Mouse (Mus musculus) inflammation-experienced regulatory T-cells, adult 6 months (primary cell): ENCODE measurements at regions not wholly inside any gene's neighbourhood (a gene's known extent, or its start where the extent isn't known, plus 50 kb on each side); places are given as distances from the start of the nearest gene placed in this dataset.

Experiments used
- ATAC-seq: one replicate; pipeline ENCODE4 v1.8.0; 2017

DNA sequence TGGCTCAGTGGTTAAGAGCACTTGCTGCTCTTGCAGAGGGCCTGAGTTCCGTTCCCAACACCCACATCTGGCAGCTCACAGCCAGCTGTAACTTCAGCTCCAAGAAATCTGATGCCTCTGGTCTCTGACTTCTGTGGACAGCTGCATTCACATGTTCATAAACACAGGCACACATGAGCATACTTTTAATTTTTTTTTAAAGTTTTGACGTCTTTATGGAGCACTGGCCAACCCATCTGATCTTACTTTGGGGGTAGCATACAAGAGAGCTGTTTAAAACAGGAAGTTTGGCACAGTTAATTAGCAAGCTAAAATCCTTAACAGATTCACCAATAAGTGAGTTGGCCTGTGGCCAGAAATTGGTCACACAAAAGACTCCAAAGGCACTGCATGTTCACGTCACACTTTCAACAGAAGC, 81.2 kb upstream of the Atl2 start:
- no peak for ATAC-seq

DNA sequence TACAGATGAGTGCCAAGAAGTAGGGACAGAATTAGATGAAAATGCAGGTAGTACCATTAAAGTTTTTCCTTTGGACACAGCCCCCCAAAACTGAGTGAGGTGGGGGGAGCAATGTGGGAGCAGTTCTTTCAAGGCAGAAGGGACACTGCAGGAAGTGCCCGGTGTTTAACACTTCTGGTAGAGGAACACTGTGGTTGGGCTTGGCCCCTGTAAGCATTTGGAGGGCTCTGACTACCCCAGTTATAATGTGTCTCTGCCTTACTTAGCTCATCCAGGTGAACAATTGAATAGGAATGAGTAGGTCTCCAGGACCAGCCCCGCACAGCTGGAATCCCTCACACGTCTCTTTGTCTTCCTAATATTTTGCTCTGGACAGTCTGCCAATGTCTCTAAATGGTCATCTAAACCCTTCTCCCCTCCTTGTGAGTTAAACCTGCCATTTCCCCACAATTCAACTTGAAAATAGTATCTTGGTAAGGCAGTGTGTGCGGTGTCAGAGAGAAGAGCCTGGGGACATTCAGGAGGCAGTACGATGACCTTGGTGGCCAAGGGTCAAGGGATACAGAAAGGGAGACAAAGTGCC, 80.7 kb upstream of the Atl2 start:
- ATAC-seq: no peak

DNA sequence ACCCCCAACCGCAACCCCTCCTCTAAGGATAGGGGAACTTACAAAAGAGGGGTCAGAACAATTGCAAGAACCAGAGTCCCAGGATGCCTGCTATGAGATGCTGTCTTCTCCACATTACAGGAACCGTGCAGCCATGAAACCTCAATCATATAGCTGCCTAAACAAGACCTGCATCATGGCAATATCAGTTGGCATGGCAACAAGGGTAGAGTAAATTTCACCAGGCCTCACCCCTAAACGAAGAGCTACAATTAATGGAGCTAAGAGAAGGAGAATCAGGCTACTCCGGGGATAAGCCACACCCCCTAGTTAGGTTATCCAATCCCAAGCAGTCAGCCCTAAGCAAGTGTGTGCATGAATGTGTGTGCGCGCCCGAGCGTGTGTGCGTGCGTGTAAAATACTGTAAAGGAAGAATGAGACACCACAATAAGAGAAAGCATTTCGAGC, 80.1 kb upstream of the Atl2 start:
- ATAC-seq: peak; percentile 79

DNA sequence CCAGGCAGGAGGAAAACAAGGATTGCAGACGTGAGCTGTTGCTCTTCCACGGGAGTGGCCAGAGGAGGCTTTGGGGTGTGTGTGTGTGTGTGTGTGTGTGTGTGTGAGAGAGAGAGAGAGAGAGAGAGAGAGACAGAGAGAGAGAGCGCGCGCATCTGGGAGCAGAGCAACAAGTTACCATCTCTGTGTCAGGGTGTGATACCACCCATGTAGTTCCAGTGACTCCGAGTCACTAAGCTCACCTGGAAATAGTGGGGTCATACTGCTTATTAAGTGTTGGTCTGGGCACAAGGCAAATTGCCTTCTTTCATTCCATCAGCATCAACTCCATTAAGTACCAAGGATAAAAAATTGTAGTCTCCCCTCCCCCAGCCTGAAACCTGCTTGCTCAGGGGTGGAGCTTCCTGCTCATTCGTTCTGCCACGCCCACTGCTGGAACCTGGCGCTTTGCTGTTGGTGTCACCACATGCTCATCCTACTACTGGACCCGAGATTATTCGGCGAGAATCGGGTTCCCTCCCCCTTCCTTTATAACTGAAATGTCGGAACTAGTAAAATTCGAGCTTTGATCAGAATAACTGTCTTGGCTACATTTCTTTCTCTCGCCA, 79.3 kb upstream of the Atl2 start:
- ATAC-seq: peak; percentile 66

DNA sequence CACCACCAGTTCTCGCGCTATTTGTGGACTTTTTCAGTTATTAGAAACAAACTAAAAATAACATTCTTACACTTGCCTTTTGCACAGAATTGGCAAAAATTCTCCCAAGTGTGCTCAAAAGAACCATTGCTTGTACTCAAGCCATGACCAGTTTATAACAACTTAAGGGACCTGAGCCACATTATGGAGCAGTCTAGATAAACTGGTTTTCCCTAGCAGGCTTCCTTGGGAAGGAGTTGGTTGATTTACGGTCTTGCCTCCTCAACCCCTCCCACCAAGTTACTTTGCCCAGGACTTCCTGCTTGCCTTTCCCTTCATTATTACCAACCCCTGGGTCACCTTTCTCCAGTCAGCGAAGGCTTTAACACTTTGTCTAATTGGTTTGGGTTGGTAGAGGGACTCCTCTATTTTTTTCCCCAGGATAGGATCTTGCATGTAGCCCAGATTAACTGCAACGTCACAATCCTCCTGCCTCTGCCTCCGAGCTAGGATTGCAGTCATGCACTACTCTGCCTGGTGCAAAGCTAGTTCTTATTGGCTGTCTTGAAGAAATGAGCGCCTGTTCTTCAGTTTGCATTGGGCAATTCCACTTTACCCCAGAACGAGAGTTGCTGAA, 75.9 kb upstream of the Atl2 start:
- no peak for ATAC-seq

DNA sequence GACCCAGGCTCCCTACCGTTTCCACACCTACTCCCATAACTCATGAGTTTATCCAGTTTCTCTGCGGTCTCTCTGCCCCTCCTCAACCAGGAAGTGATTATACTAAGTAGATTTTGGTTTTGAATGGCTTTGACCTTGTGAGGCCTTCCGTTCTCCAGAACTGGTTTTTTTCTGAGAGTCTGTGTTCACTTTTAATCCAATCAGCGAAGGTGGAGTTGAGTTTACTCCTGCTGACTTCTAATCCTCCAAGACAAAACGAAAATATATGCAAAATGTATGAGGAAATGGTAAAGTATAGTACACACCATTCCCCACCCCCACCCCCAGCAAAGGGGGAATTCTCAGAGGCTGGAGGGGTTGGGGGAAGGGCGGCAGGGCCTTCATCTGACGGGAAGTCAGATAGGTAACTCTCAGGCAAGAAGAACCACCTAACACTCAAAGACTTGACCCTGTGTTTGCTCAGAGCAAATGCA, 73.6 kb upstream of the Atl2 start:
- ATAC-seq: no peak

DNA sequence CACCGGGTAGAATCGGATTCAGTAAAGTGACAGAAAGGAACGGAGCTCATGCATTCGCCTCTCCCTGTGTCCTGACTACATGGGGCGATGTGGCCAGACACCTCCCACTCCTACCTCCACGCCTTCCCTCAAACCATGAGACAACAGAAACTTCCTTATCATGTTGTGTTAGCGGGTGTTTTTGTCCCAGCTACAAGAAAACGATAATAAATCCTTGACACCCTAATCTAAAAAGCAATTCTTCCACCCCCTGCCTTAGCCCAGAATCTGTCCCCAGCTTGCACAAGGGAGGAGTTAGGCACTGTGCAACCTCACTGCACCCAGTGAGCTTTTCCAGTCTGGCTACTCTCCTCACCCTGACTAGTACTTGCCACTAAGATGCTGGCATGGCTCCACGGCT, 72.9 kb upstream of the Atl2 start:
- no peak for ATAC-seq

DNA sequence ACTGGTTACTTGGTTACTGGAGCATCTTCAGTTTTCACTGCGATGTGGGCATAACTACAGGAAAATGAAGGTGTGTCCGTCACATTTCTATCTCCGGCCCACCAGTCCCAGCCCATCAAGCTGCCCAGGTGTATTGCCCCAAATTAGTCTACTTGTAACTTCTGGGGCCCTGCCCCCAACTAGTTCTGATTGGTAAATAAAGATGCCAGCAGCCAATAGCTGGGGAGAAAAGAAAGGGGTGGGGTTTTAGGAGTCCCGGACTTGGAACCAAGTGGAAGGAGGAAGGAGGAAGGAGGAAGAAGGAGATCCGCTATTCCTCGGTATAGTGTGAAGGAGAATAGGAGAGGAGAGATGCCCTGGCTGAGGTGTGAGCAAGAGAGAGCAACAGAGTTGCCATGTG, 71.1 kb upstream of the Atl2 start:
- no peak for ATAC-seq

DNA sequence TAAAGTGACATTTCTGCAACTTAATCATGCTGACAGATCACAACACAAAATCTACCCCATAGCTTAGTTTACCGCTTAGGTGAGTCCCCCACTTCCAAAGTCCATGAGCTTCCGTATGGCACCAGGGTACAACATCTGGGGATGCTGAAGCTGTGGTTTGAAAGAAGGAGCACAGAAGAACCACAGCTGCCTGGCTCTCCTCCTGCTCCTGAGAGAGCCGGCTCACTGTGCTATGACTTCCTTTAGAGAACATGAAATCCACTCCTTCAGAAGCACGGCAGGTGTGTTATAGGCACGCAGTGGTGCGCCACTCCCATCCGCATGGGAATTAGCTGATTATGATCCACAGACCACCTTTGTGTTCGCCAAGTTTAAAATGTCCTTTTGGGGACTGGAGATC, 69.7 kb upstream of the Atl2 start:
- ATAC-seq: no peak

DNA sequence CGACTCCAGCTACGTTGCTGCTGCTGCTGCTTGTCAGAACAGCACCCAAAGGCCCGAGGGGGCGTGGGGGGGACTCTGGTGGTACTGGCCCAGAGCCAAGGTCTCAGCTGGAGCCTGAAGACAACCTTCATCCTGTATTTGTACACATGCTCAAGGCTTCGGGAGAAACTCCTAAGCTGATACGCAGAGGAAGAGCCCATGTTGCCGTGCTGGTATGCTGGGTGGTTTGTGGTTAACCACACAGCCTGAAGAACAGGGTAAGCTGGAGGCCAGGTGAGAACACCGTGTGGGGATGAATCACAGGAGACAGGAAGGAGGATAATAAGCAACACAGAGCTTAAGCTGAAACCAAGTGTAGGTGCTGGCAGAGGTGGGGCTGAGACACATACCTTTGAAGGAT, 68.9 kb upstream of the Atl2 start:
- ATAC-seq: peak; percentile 84

DNA sequence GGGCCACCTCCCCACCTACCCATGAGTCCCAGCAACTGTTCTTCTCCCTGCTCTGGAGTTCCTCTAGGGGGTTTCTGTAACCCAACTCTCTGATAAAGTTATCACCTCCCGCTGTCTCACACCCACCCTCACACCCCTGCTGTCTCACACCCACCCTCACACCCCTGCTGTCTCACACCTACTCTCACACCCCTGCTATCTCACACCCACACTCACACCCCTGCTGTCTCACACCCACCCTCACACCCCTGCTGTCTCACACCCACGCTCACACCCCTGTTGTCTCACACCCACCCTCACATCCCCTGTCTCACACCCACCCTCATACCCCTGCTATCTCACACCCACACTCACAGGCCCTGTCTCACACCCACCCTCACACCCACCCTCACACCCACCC, 67.4 kb upstream of the Atl2 start:
- no peak for ATAC-seq

DNA sequence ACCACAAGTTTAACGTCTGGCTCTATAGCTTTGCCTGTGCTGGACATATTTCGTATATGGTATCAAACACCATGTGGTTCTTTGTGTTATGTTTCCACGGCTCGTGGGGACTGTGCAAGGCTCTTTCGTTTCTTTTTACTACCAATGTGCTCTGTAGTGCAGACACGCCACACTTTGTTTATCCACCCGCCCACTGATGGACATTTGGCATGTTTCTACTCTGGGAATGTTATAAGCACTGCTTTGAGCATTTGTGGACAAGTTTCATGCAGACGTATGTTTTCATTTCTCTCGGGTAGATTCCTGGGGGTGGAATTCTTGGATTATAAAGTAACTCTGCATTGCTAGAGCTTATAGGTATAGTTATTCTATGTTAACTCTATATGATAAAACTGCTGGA, 65.5 kb upstream of the Atl2 start:
- no peak for ATAC-seq

DNA sequence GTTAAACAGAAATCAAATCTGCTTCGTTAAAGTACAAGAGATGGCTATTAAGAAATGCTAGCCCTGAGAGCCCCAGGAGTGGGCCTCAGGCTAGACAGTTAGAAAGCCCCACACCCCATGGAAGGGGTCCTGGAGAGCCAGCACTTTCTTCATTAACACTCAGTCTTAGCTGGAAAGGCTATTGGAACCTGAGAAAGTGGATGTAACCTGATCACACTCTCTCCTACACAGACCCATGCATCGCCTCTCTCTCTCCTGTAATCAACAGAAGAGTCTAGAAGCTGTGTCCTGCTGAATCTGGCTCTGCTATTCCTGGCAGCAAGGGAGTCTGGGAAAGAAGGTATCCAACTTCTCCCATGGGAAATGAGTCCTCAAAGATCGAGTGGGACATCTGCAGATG, 64.8 kb upstream of the Atl2 start:
- no peak for ATAC-seq

DNA sequence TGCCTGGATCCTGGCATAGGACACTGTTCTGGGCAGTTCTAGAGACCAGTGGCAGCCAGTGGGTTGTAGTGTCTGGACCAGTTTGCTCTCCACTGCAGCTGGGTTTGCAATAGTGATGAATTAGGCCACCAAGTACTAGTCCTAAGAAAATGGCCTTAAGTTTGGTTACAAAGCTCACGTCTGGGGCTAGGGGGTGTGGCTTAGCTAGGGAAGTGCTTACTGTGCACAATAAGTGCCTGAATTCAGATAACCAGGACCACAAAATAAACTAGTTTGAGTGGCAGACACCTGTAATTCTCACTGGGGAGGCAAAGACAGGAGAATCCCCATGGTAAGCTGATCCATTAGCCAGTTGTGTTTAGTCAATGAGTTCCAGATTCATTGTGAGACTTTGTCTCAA, 59.3 kb upstream of the Atl2 start:
- ATAC-seq: no peak

DNA sequence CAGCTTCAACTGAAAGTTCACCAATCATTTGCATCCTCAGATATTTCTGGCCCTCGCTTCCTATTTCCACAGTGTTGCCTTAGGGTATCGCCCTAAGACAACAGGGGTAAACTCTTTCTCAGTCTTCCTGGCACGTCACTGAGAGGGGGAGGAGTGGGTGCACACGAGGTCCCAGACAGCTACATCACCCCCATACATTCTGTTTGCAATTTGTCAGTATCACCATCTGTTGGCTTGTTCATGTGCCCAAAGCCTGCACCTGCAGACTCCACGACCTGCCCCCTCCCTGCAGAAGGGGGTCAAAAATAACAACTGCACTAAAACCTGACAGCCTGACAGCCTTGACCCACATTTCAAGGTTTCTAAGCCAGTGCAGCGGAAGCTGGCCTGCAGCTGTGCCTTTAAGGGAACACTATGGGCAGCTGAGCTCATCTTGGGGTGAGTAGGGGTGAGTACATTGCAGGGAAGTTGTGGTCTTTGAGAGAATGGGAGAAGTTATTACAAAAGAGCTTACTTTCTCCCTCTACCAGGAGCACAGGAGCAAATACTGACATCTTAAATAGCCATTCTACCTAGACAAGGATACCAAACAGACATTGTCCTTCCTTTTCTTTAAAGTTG, 58.8 kb upstream of the Atl2 start:
- ATAC-seq: no peak

DNA sequence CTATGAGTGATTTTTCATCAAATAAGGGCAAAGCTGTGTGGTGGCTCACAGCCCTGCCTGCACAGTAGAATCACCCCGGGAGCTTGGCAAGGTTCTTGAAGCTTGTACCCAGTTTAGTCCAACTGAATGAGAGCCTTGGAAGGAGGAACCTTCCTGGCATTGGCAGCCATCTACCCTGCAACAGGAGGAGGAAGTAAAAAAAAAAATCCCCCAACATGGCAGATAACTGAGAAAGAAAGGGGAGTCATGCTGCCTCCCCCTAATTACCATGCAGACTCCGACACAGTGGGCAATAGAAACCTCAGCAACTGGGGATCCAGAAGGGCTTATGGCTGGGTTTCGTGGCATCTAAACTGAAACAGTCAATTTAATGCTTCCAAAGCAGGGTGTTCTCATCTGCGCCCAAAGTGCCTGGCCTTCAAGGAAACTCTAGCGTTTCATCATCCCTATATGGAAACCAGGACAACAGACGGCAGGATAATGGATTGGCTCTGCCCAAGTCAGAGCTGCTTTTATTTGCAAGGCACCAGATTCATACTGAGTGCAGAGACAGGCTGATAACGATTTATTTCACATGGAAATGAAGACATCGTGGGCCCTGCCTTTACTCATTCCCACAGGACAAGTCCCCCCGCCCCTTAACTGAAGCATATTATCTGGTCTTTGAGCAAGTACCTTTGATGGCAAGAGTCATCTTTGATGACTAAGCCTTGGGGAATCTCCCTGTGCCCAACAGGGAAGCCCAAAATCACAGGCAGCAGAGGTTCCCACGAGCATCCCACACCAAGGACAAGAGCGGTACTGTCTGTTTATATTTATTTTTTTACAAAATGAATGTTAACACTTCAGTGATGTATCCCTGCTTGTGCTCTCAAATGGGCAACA, 52.9 kb upstream of the Atl2 start:
- ATAC-seq: no peak
